ENCODE assay signal across 24 mouse cellular contexts in the genomic region with DNA sequence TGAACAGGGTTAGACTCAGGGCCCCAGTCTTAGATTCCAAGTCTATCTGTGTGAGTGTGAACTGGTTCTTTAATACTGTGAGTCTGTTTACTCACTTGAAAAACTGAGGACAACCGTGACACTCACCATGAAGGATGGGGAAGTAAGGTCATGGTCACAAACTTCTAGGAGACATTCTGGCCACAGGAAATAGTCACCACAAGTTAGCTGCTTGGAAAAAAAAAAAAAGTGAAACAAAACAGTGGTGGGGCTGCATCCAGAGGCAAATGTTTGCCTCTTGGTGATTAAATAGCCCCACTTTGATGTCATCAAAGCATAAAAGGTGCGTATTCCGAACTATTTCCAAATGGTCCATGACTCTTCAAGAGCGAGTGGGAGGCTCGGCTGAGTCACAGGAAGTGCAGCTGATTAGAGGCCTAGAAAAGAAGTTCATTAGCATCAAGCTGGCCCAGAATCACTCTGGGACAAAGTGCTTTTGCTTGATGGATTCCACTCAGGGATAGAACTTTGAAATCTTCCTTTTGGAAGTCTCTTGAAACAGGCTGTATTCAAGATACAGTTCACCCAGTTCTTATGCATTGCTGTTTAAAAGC.
DNase-seq lines count a peak whose midpoint lies in the region; ATAC-seq lines count a peak whose summit lies in the region.
"Had no signal": no experiment of that assay in that cellular context is flagged by ENCODE, and none has a peak within 500 bp of the region (broad histone marks: within the 10 kb centered on the region; RNA-seq: fewer than 3 reads in every experiment).

No protein-coding gene starts in this region.

- H3K4me1 ChIP-seq in megakaryocyte, embryonic 14.5 days: peaks cover 9% of the 10 kb centered on the region
- no peaks in the 10 kb centered on the region for H3K4me1 ChIP-seq in heart, embryonic 11.5 days (ENCODE audit: control insufficient read depth, insufficient read depth, low read length)
- H3K4me1 ChIP-seq: forebrain, embryonic 13.5 days; hindbrain, embryonic 12.5 days; kidney, embryonic 15.5 days; midbrain, embryonic 10.5 days; stomach, embryonic 15.5 days had no signal

- ATAC-seq in megakaryocyte, adult 5-6 weeks (ENCODE audit: poor library complexity, severe bottlenecking): no peak
- peak; percentile 56; the same call in 1 of the 2 replicates for ATAC-seq in granulocyte monocyte progenitor cell, adult 5-6 weeks (replicated peaks; ENCODE audit: poor library complexity, severe bottlenecking)
- ATAC-seq in heart, embryonic 11.5 days (replicated peaks; ENCODE audit: insufficient number of reproducible peaks, low FRiP score, low TSS enrichment): no peak
- ATAC-seq: forebrain, embryonic 13.5 days; midbrain, embryonic 16.5 days; Patski had no signal

- no peak overlapping the region for H3K4me2 ChIP-seq in heart, embryonic 11.5 days
- H3K4me2 ChIP-seq: forebrain, embryonic 13.5 days; hindbrain, embryonic 12.5 days; kidney, embryonic 15.5 days; stomach, embryonic 15.5 days had no signal

- no peak overlapping the region for H3K27ac ChIP-seq in heart, embryonic 11.5 days (ENCODE audit: low read depth, low read length)
- H3K27ac ChIP-seq: forebrain, embryonic 13.5 days; hindbrain, embryonic 12.5 days; kidney, embryonic 15.5 days; midbrain, embryonic 10.5 days; stomach, embryonic 15.5 days had no signal

- H3K9me3 ChIP-seq in megakaryocyte, embryonic 14.5 days: 0 out of 2 replicates have a peak, but pooled peaks cover 4% of the 10 kb centered on the region
- H3K9me3 ChIP-seq in heart, embryonic 11.5 days (replicated peaks; ENCODE audit: control insufficient read depth, low read length): no peaks in the 10 kb centered on the region
- H3K9me3 ChIP-seq: forebrain, embryonic 13.5 days; hindbrain, embryonic 12.5 days; kidney, embryonic 15.5 days; midbrain, embryonic 10.5 days; stomach, embryonic 15.5 days had no signal

- peak overlapping the region; percentile 33 for H3K4me3 ChIP-seq in megakaryocyte, embryonic 14.5 days (replicated peaks)
- no peak overlapping the region for H3K4me3 ChIP-seq in heart, embryonic 11.5 days (ENCODE audit: low read depth, low read length)
- H3K4me3 ChIP-seq: forebrain, embryonic 13.5 days; hindbrain, embryonic 12.5 days; kidney, embryonic 15.5 days; midbrain, embryonic 10.5 days; stomach, embryonic 15.5 days had no signal

- H3K9ac ChIP-seq in heart, embryonic 11.5 days (ENCODE audit: low read depth, low read length): no peak overlapping the region
- H3K9ac ChIP-seq: forebrain, embryonic 13.5 days; hindbrain, embryonic 12.5 days; kidney, embryonic 15.5 days; stomach, embryonic 15.5 days had no signal

- DNase-seq in adrenal gland, adult 8-10 months: peak; percentile 7
- no peak for DNase-seq in adrenal gland, postnatal 10 days
- DNase-seq in R1 (ENCODE audit: low read depth, low spot score): peak; percentile 32
- DNase-seq in lung, adult 18-20 months: no peak
- DNase-seq: cerebellum, adult 8-10 months; cerebellum, postnatal 36 days; kidney, adult 11 months; kidney, postnatal 36 days; lung, adult 2 months; lung, postnatal 14 days; right cerebral cortex, postnatal 4 days; thymus, adult 18-20 months; thymus, postnatal 36 days had no signal

- no peaks in the 10 kb centered on the region for H3K36me3 ChIP-seq in megakaryocyte, embryonic 14.5 days (replicated peaks; ENCODE audit: low read length)
- H3K36me3 ChIP-seq in heart, embryonic 11.5 days (ENCODE audit: control insufficient read depth, insufficient read depth, low read length): no peaks in the 10 kb centered on the region
- H3K36me3 ChIP-seq: hindbrain, embryonic 12.5 days; kidney, embryonic 15.5 days; midbrain, embryonic 10.5 days; stomach, embryonic 15.5 days had no signal

- WGBS in heart, embryonic 11.5 days (ENCODE audit: insufficient replicate concordance): 49% methylated on average over 5 of the region's 5 CpGs

- H3K27me3 ChIP-seq in megakaryocyte, embryonic 14.5 days (replicated peaks): no peaks in the 10 kb centered on the region
- H3K27me3 ChIP-seq in heart, embryonic 11.5 days (ENCODE audit: control insufficient read depth, insufficient read depth, low read length): no peaks in the 10 kb centered on the region
- H3K27me3 ChIP-seq: forebrain, embryonic 13.5 days; hindbrain, embryonic 12.5 days; kidney, embryonic 15.5 days; Patski; stomach, embryonic 15.5 days had no signal

Comparison
In these comparisons a context has a peak if more than half of its experiments do, and no peak if none do; other contexts are left out.
1. DNase-seq: peak in adrenal gland, adult 8-10 months (single experiment) and R1 (single experiment); none in adrenal gland, postnatal 10 days (single experiment) and lung, adult 18-20 months (0 of 2).